9 mouse cellular contexts compared by ENCODE assay signal in genomic region chr9:118975758-118976157, GRCm38 (mm10). TPM values are rescaled to one million over a fixed set of nuclear protein-coding genes. Genes with fewer than 3 reads are reported as not detected.
DNase-seq lines count a peak whose midpoint lies in the region; ATAC-seq and TF ChIP-seq lines count a peak whose summit lies in the region.
"Had no signal": no experiment of that assay in that cellular context is flagged by ENCODE, and none has a peak within 500 bp of the region (broad histone marks: within the 10 kb centered on the region; RNA-seq: fewer than 3 reads in every experiment).

No protein-coding gene starts in this region.

- peaks cover 37% of the 10 kb centered on the region for H3K4me1 ChIP-seq in brown adipose tissue, adult 24 weeks (ENCODE audit: control insufficient read depth, insufficient read depth, insufficient read length, low read length)
- peaks cover 54% of the 10 kb centered on the region for H3K4me1 ChIP-seq in kidney, postnatal 0 days (replicated peaks; ENCODE audit: insufficient read depth, low read length)

- H3K4me2 ChIP-seq in kidney, postnatal 0 days (ENCODE audit: low read length): peak overlapping the region; percentile 39

- WGBS in kidney, postnatal 0 days: 25% methylated on average over 9 of the region's 9 CpGs

- no peaks in the 10 kb centered on the region for H3K9me3 ChIP-seq in kidney, postnatal 0 days (replicated peaks; ENCODE audit: low read length)

- peak overlapping the region; percentile 49 for H3K27ac ChIP-seq in brown adipose tissue, adult 24 weeks (replicated peaks; ENCODE audit: low read depth, low read length)
- H3K27ac ChIP-seq in kidney, postnatal 0 days: peak overlapping the region; percentile 86

- no peak for ATAC-seq in kidney, postnatal 0 days (replicated peaks; ENCODE audit: low FRiP score, low read depth)

- H3K4me3 ChIP-seq in brown adipose tissue, adult 24 weeks (ENCODE audit: insufficient read depth, low read depth, low read length): no peak overlapping the region
- no peak overlapping the region for H3K4me3 ChIP-seq in kidney, postnatal 0 days (replicated peaks; ENCODE audit: low read depth, low read length)

- peak; percentile 27 to 47 for DNase-seq in adrenal gland, adult (ENCODE audit: inconsistent age in 2 of 2, low spot score in 1 of 2)
- no peak for DNase-seq in adrenal gland, adult 8-10 months
- DNase-seq in kidney, adult 18-20 months: peak; percentile 37
- DNase-seq in kidney, postnatal 4 days: no peak
- no peak for DNase-seq in kidney, postnatal 0 days (ENCODE audit: low spot score)
- DNase-seq in embryo, embryonic 10.5 days (ENCODE audit: low spot score): no peak
- DNase-seq in thymus, adult 18-20 months: no peak
- DNase-seq: thymus, postnatal 25 days had no signal

- H3K36me3 ChIP-seq in kidney, postnatal 0 days (ENCODE audit: insufficient read depth, low read length): no peaks in the 10 kb centered on the region

- H3K9ac ChIP-seq in kidney, postnatal 0 days (ENCODE audit: low read depth, low read length): no peak overlapping the region

- no peak for TF ChIP-seq CTCF in kidney, postnatal 0 days (IDR thresholded peaks at IDR 0.05; ENCODE audit: low read depth)

- H3K27me3 ChIP-seq in kidney, postnatal 0 days (ENCODE audit: insufficient read depth, low read length): no peaks in the 10 kb centered on the region

RNA-seq across cellular contexts. Expression of gene Ctdspl, which starts 49.5 kb away (rescaled TPM):
- 10 to 100 TPM; 22.0 to 35.1 (median 28.0) TPM for total RNA-seq in adrenal gland, adult 8-10 months (2022)
- 18.8 and 24.2 TPM in 2 replicates for polyA plus RNA-seq in brown adipose tissue, adult 24 weeks (2012; ENCODE audit: insufficient read depth, insufficient read length, missing spikeins)
- polyA plus RNA-seq in kidney, postnatal 0 days (2015; fragmentation: Nextera tagmentation; extraction: Ambion mirVana): 21.9 and 24.2 TPM in 2 replicates

Comparison
In these comparisons a context has a peak if more than half of its experiments do, and no peak if none do; other contexts are left out.
1. DNase-seq: peak in adrenal gland, adult (2 of 2) and kidney, adult 18-20 months (single experiment); none in adrenal gland, adult 8-10 months (single experiment), kidney, postnatal 4 days (0 of 2), kidney, postnatal 0 days (single experiment), embryo, embryonic 10.5 days (single experiment) and thymus, adult 18-20 months (0 of 2).